Mouse (Mus musculus): Measurements from ENCODE around the gene Anxa5. TPM values are rescaled to one million over a fixed set of nuclear protein-coding genes. Genes with fewer than 3 reads are reported as not detected.
A peak's percentile ranks its signal among the peaks of the same experiment; 100 is the strongest.

Anxa5 gene
- polyA plus RNA-seq (2016; fragmentation: Nextera tagmentation; extraction: Ambion mirVana) = 99.2 and 115 TPM in 2 replicates

DNA sequence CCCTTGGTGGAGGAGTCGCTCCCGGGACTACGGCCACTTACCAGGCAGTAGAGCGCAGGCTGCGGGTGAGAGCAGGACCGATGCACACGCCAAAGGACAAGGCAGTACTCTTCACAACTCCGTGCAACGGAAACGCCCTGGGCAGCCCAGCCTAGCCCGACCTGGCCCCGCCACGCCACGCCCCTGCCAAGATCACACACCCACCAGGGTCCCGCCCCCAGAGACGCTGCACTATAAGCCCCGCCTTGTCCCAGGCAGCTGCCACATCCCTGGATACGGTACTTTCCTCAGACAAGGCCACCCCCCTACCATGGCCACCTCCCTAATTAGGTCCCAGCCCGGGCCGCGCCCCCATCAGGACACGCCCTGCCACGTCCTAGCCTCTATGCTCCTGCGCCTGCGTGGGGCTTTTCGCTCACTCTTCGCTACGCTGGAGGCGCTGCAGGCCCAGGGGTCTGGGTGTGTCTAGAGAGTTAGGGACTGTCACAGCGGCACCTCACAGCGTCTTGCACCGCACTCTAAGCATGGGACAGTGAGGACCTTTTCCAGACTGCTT lies at the start of gene Anxa5, which contains the start of gene 1810062G17Rik:
Anxa5 (minus strand) TSS at position 363 of the 556 bp plus-strand sequence.
1810062G17Rik (plus strand) TSS at position 406 of the 556 bp plus-strand sequence.
- Histone ChIP-seq H3K4me1 (peaks cover 22% of the 10 kb centered on the region), H3K27me3 (ENCODE audit: low read depth, poor library complexity, severe bottlenecking) (no peaks in the 10 kb centered on the region), H3K27ac (peak within 1 kb of the TSS; percentile 86), H3K36me3 (no peaks in the 10 kb centered on the region), H3K9me3 (replicated peaks) (no peaks in the 10 kb centered on the region), H3K4me3 (peak within 1 kb of the TSS; percentile 72)
- WGBS = under 1% methylated on average over 32 of the region's 32 CpGs
- peak; percentile 94 for DNase-seq (ENCODE audit: low spot score)

DNA sequence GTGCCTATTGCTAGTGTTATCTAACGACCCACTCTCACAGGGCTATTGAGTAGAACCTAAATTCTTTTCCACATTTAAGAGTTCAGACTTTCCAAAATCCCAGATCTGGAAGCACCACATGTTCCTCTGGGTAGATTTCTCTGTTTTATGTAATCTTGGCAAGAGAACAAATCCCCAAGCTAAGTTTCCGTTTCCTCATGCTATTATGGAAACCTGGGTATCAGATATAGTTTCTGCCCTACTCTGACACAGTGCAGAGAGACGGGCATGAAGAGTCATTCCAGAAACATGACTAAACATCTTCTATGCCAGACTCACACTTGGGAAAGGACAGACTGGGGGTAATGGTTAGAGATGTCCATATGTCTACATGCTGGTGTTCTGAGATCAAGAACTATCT lies 48.8 kb upstream of the Anxa5 start:
- Histone ChIP-seq H3K27me3 (ENCODE audit: low read depth, poor library complexity, severe bottlenecking) (peaks cover 42% of the 10 kb centered on the region), H3K4me1 (peaks cover 10% of the 10 kb centered on the region), H3K9me3 (replicated peaks) (no peaks in the 10 kb centered on the region), H3K36me3 (no peaks in the 10 kb centered on the region), H3K4me3 (no peak overlapping the region), H3K27ac (no peak overlapping the region)
- 86% methylated on average over 3 of the region's 3 CpGs for WGBS
- DNase-seq (ENCODE audit: low spot score) = no peak

DNA sequence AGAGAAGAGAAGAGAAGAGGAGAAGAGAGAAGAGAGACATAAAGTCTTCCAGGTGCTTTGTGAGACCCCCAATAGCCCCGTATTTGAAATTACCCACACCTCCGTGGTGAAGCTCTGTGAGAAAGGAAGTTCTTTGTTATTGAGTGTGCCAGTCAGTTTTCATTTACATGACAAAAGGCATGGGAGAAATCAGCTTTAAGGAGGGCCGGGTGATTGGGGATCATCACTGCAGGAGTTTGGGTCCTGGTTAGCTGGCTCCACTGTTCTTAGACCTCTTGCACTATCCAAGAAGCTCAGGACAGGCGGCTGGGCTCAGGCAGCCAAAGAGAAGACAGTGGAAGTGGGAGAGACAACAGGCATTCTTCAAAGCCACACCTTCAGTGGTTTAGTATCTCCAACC lies 46.4 kb upstream of the Anxa5 start:
- H3K27me3 ChIP-seq (ENCODE audit: low read depth, poor library complexity, severe bottlenecking) = peaks cover 52% of the 10 kb centered on the region

GRCm38 (mm10) chr3:36521073-36522060 lies 45.7 kb upstream of the Anxa5 start, which contains the start of gene Gm11549:
Gene Gm11549 (minus strand): TSS chr3:36521813.
- H3K4me3 ChIP-seq = peak within 1 kb of the TSS; percentile 55
- H3K27ac ChIP-seq = no peak within 1 kb of the TSS
- H3K4me1 ChIP-seq = peaks cover 10% of the 10 kb centered on the region
- H3K36me3 ChIP-seq = no peaks in the 10 kb centered on the region
- WGBS = 1% methylated on average over 51 of the region's 51 CpGs
- H3K27me3 ChIP-seq (ENCODE audit: low read depth, poor library complexity, severe bottlenecking) = peaks cover 52% of the 10 kb centered on the region
- H3K9me3 ChIP-seq (replicated peaks) = no peaks in the 10 kb centered on the region
- DNase-seq (ENCODE audit: low spot score) = peak; percentile 67

More for the DNA sequence above, 46.4 kb upstream of the Anxa5 start:
- Histone ChIP-seq H3K4me1 (peaks cover 10% of the 10 kb centered on the region), H3K27ac (no peak overlapping the region), H3K9me3 (replicated peaks) (no peaks in the 10 kb centered on the region), H3K4me3 (no peak overlapping the region), H3K36me3 (no peaks in the 10 kb centered on the region)
- DNase-seq (ENCODE audit: low spot score) = no peak
- 11% methylated on average over 4 of the region's 4 CpGs for WGBS

- Histone ChIP-seq H3K9me3 (replicated peaks) (no peaks in the 10 kb centered on the region), H3K27me3 (ENCODE audit: low read depth, poor library complexity, severe bottlenecking) (peaks cover 28% of the 10 kb centered on the region), H3K36me3 (no peaks in the 10 kb centered on the region), H3K27ac (no peak overlapping the region), H3K4me1 (peaks cover 4% of the 10 kb centered on the region), H3K4me3 (no peak overlapping the region)
- DNase-seq (ENCODE audit: low spot score) = no peak
- 91% methylated on average over 9 of the region's 9 CpGs for WGBS
These were observed 40.5 kb upstream of the Anxa5 start for GRCm38 (mm10) chr3:36516196-36516595.

DNA sequence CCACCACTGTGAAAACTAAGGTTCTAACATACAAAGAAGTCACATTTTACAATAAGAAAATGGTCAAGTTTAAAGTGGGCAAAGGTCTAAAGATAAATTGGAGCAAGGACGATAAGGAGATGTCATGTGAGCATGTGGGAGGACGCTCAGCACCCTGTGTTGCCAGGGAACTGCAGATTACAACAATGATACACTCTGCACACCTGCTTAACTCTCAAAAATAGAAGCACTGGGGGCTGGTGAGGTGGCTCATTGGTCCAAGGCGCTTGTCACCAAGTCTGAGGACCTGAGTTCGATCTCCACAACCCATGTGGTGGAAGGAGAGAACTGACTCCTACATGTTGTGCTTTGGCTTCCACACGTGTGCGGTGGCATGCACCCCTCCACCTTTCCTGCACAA lies 35.8 kb upstream of the Anxa5 start:
- DNase-seq (ENCODE audit: low spot score) = no peak
- Histone ChIP-seq H3K36me3 (no peaks in the 10 kb centered on the region), H3K27me3 (ENCODE audit: low read depth, poor library complexity, severe bottlenecking) (no peaks in the 10 kb centered on the region), H3K4me1 (no peaks in the 10 kb centered on the region), H3K4me3 (no peak overlapping the region), H3K9me3 (replicated peaks) (no peaks in the 10 kb centered on the region), H3K27ac (no peak overlapping the region)
- 85% methylated on average over 6 of the region's 6 CpGs for WGBS

GRCm38 (mm10) chr3:36505809-36506735 lies 30.4 kb upstream of the Anxa5 start:
- Histone ChIP-seq H3K27me3 (ENCODE audit: low read depth, poor library complexity, severe bottlenecking) (no peaks in the 10 kb centered on the region), H3K36me3 (no peaks in the 10 kb centered on the region), H3K4me1 (no peaks in the 10 kb centered on the region), H3K9me3 (replicated peaks) (no peaks in the 10 kb centered on the region), H3K4me3 (no peak overlapping the region), H3K27ac (no peak overlapping the region)
- WGBS = 80% methylated on average over 10 of the region's 10 CpGs
- DNase-seq (ENCODE audit: low spot score) = no peak

GRCm38 (mm10) chr3:36505306-36505705 lies 29.6 kb upstream of the Anxa5 start:
- no peak overlapping the region for H3K4me3 ChIP-seq
- H3K27ac ChIP-seq = no peak overlapping the region
- 92% methylated on average over 8 of the region's 8 CpGs for WGBS
- H3K36me3 ChIP-seq = no peaks in the 10 kb centered on the region
- H3K4me1 ChIP-seq = no peaks in the 10 kb centered on the region
- DNase-seq (ENCODE audit: low spot score) = no peak
- H3K9me3 ChIP-seq (replicated peaks) = no peaks in the 10 kb centered on the region
- H3K27me3 ChIP-seq (ENCODE audit: low read depth, poor library complexity, severe bottlenecking) = no peaks in the 10 kb centered on the region

DNA sequence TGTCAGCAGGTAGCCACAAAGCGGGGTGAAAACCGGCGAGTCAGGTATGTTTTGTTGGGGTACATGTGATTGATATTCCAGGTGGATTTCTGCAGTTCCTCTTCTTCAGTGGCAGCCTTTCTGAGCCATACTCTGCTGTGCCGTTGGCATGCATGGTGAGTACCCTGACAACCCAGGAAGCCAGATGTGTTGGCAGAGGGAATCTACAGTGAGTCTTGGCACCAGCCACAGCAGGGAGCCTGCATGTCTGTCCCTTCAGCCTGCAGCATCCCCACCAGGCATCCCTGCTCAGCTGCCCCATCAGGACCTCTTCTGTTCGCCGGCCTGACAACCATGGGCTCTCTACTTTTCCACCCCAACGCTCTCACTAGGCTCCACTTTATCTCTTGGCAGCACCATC lies 25.9 kb upstream of the Anxa5 start:
- WGBS = 83% methylated on average over 7 of the region's 7 CpGs
- Histone ChIP-seq H3K27ac (no peak overlapping the region), H3K27me3 (ENCODE audit: low read depth, poor library complexity, severe bottlenecking) (peaks cover under 1% of the 10 kb centered on the region), H3K9me3 (replicated peaks) (no peaks in the 10 kb centered on the region), H3K36me3 (no peaks in the 10 kb centered on the region), H3K4me3 (no peak overlapping the region), H3K4me1 (no peaks in the 10 kb centered on the region)
- DNase-seq (ENCODE audit: low spot score) = no peak

GRCm38 (mm10) chr3:36500976-36501375 lies 25.3 kb upstream of the Anxa5 start:
- peaks cover 6% of the 10 kb centered on the region for H3K27me3 ChIP-seq (ENCODE audit: low read depth, poor library complexity, severe bottlenecking)
- no peaks in the 10 kb centered on the region for H3K9me3 ChIP-seq (replicated peaks)
- no peak overlapping the region for H3K27ac ChIP-seq
- H3K4me1 ChIP-seq = no peaks in the 10 kb centered on the region
- H3K36me3 ChIP-seq = no peaks in the 10 kb centered on the region
- no peak for DNase-seq (ENCODE audit: low spot score)
- H3K4me3 ChIP-seq = no peak overlapping the region
- 86% methylated on average over 8 of the region's 8 CpGs for WGBS

- no peaks in the 10 kb centered on the region for H3K9me3 ChIP-seq (replicated peaks)
- 0 out of 2 replicates have a peak, but pooled peaks cover 3% of the 10 kb centered on the region for H3K4me1 ChIP-seq
- H3K36me3 ChIP-seq = no peaks in the 10 kb centered on the region
- WGBS = 94% methylated on average over 7 of the region's 7 CpGs
- no peak overlapping the region for H3K4me3 ChIP-seq
- no peak overlapping the region for H3K27ac ChIP-seq
- DNase-seq (ENCODE audit: low spot score) = no peak
- peaks cover 8% of the 10 kb centered on the region for H3K27me3 ChIP-seq (ENCODE audit: low read depth, poor library complexity, severe bottlenecking)
These were observed 23.7 kb upstream of the Anxa5 start for GRCm38 (mm10) chr3:36499418-36499817.

GRCm38 (mm10) chr3:36498224-36498623 lies 22.5 kb upstream of the Anxa5 start:
- H3K27ac ChIP-seq = no peak overlapping the region
- 0 out of 2 replicates have a peak, but pooled peaks cover 3% of the 10 kb centered on the region for H3K4me1 ChIP-seq
- peaks cover 8% of the 10 kb centered on the region for H3K27me3 ChIP-seq (ENCODE audit: low read depth, poor library complexity, severe bottlenecking)
- no peaks in the 10 kb centered on the region for H3K36me3 ChIP-seq
- 94% methylated on average over 6 of the region's 6 CpGs for WGBS
- DNase-seq (ENCODE audit: low spot score) = no peak
- no peak overlapping the region for H3K4me3 ChIP-seq
- H3K9me3 ChIP-seq (replicated peaks) = no peaks in the 10 kb centered on the region
